Mouse (Mus musculus): ENCODE measurements around the gene Mb21d2. TPM values are rescaled to one million over a fixed set of nuclear protein-coding genes. Genes with fewer than 3 reads are reported as not detected.

Gene Mb21d2
- polyA plus RNA-seq (2021): 6.6 TPM

- in situ Hi-C loops (cut with MboI; ENCODE audit: low pct_unique_long_range_greater_than_20kb): no loop called here
- POLR2A ChIA-PET: no interaction called here
Measured at GRCm38 (mm10) chr16:28928815-28929685, at the start of gene Mb21d2. TSS of gene Mb21d2 (minus strand) at chr16:28929673.

GRCm38 (mm10) chr16:28966236-28966635 lies 36.8 kb upstream of the Mb21d2 start:
- in situ Hi-C loops (cut with MboI; ENCODE audit: low pct_unique_long_range_greater_than_20kb): no loop called here
- H3K27me3 ChIP-seq: peaks cover 22% of the 10 kb centered on the region
- ATAC-seq (no peak), DNase-seq (ENCODE audit: low read depth, low spot score) (no peak)
- POLR2A ChIA-PET: no interaction called here
- CTCF ChIA-PET: no interaction called here
- no peak for TF ChIP-seq CTCF (IDR thresholded peaks at IDR 0.05)

More at GRCm38 (mm10) chr16:28928815-28929685, at the start of gene Mb21d2:
- TF ChIP-seq CTCF (IDR thresholded peaks at IDR 0.05): no peak
- H3K27me3 ChIP-seq: no peaks in the 10 kb centered on the region
- ATAC-seq: peak; percentile 51
- DNase-seq (ENCODE audit: low read depth, low spot score): no peak
- CTCF ChIA-PET: interaction anchor here (1.0 to 1.1 kb wide), 2 partner anchors 59 to 83 kb away, joined by 3 read pairs; no protein-coding TSS in a partner anchor

GRCm38 (mm10) chr16:28964048-28964447 lies 34.6 kb upstream of the Mb21d2 start:
- TF ChIP-seq CTCF (IDR thresholded peaks at IDR 0.05): no peak
- no peak for ATAC-seq
- in situ Hi-C loops (cut with MboI; ENCODE audit: low pct_unique_long_range_greater_than_20kb): no loop called here
- CTCF ChIA-PET: no interaction called here
- H3K27me3 ChIP-seq: peaks cover 28% of the 10 kb centered on the region
- DNase-seq (ENCODE audit: low read depth, low spot score): no peak
- POLR2A ChIA-PET: no interaction called here

- ChIA-PET CTCF (no interaction called here), POLR2A (no interaction called here)
- in situ Hi-C loops (cut with MboI; ENCODE audit: low pct_unique_long_range_greater_than_20kb): no loop called here
- no peak for DNase-seq (ENCODE audit: low read depth, low spot score)
- TF ChIP-seq CTCF (IDR thresholded peaks at IDR 0.05): no peak
- peaks cover 30% of the 10 kb centered on the region for H3K27me3 ChIP-seq
- ATAC-seq: no peak
Measured at GRCm38 (mm10) chr16:28962987-28963386, 33.5 kb upstream of the Mb21d2 start.

GRCm38 (mm10) chr16:28949810-28950209 lies 20.3 kb upstream of the Mb21d2 start:
- TF ChIP-seq CTCF (IDR thresholded peaks at IDR 0.05): no peak
- in situ Hi-C loops (cut with MboI; ENCODE audit: low pct_unique_long_range_greater_than_20kb): no loop called here
- H3K27me3 ChIP-seq: peaks cover 7% of the 10 kb centered on the region
- DNase-seq (ENCODE audit: low read depth, low spot score) (no peak), ATAC-seq (no peak)
- POLR2A ChIA-PET: no interaction called here
- CTCF ChIA-PET: no interaction called here

GRCm38 (mm10) chr16:28943254-28943653 lies 13.8 kb upstream of the Mb21d2 start:
- ATAC-seq (no peak), DNase-seq (ENCODE audit: low read depth, low spot score) (no peak)
- in situ Hi-C loops (cut with MboI; ENCODE audit: low pct_unique_long_range_greater_than_20kb): no loop called here
- TF ChIP-seq CTCF (IDR thresholded peaks at IDR 0.05): no peak
- POLR2A ChIA-PET: no interaction called here
- H3K27me3 ChIP-seq: peaks cover 12% of the 10 kb centered on the region
- CTCF ChIA-PET: no interaction called here

GRCm38 (mm10) chr16:28936181-28936792 lies 6.8 kb upstream of the Mb21d2 start:
- no peak for TF ChIP-seq CTCF (IDR thresholded peaks at IDR 0.05)
- in situ Hi-C loops (cut with MboI; ENCODE audit: low pct_unique_long_range_greater_than_20kb): no loop called here
- no peak for ATAC-seq
- no peaks in the 10 kb centered on the region for H3K27me3 ChIP-seq
- ChIA-PET POLR2A (no interaction called here), CTCF (no interaction called here)
- DNase-seq (ENCODE audit: low read depth, low spot score): no peak

- ATAC-seq (no peak), DNase-seq (ENCODE audit: low read depth, low spot score) (no peak)
- in situ Hi-C loops (cut with MboI; ENCODE audit: low pct_unique_long_range_greater_than_20kb): no loop called here
- TF ChIP-seq CTCF (IDR thresholded peaks at IDR 0.05): no peak
- ChIA-PET CTCF (no interaction called here), POLR2A (no interaction called here)
- no peaks in the 10 kb centered on the region for H3K27me3 ChIP-seq
Measured at GRCm38 (mm10) chr16:28935701-28936100, 6.2 kb upstream of the Mb21d2 start.

GRCm38 (mm10) chr16:28931213-28931612 lies 1.7 kb upstream of the Mb21d2 start:
- POLR2A ChIA-PET: no interaction called here
- TF ChIP-seq CTCF (IDR thresholded peaks at IDR 0.05): no peak
- DNase-seq (ENCODE audit: low read depth, low spot score) (no peak), ATAC-seq (no peak)
- CTCF ChIA-PET: interaction anchor here (0.8 kb wide), 1 partner anchor 17 kb away, joined by 3 read pairs; no protein-coding TSS in a partner anchor
- in situ Hi-C loops (cut with MboI; ENCODE audit: low pct_unique_long_range_greater_than_20kb): no loop called here
- H3K27me3 ChIP-seq: no peaks in the 10 kb centered on the region

- ATAC-seq: no peak
- in situ Hi-C loops (cut with MboI; ENCODE audit: low pct_unique_long_range_greater_than_20kb): no loop called here
- ChIA-PET CTCF (no interaction called here), POLR2A (no interaction called here)
- H3K27me3 ChIP-seq: no peaks in the 10 kb centered on the region
- TF ChIP-seq CTCF (IDR thresholded peaks at IDR 0.05): no peak
- no peak for DNase-seq (ENCODE audit: low read depth, low spot score)
Measured at GRCm38 (mm10) chr16:28930426-28930825, 953 bp upstream of the Mb21d2 start.

GRCm38 (mm10) chr16:28929686-28930291 lies 316 bp upstream of the Mb21d2 start:
- POLR2A ChIA-PET: no interaction called here
- DNase-seq (ENCODE audit: low read depth, low spot score) (no peak), ATAC-seq (peak; percentile 74)
- H3K27me3 ChIP-seq: no peaks in the 10 kb centered on the region
- no peak for TF ChIP-seq CTCF (IDR thresholded peaks at IDR 0.05)
- CTCF ChIA-PET: no interaction called here
- in situ Hi-C loops (cut with MboI; ENCODE audit: low pct_unique_long_range_greater_than_20kb): no loop called here
